Mouse (Mus musculus) lung, embryonic 16.5 days (tissue): ENCODE measurements around the gene Ttf1. TPM values are rescaled to one million over a fixed set of nuclear protein-coding genes. Genes with fewer than 3 reads are reported as not detected.
A peak's percentile ranks its signal among the peaks of the same experiment; 100 is the strongest.

ENCODE experiments used
- ATAC-seq: fragments of 200-750 bp; cut with Nextera tagmentation; 2 replicates; pipeline ENCODE4 v1.8.0; 2017; ENCODE audit warnings: low read depth, mild to moderate bottlenecking, moderate library complexity
- H3K27ac ChIP-seq: fragments of 300-500 bp; sonication (generic); 2 replicates; pipeline ENCODE4 v1.5.1; 2014; ENCODE audit warnings: mild to moderate bottlenecking, control low read depth, low read length
- H3K27me3 ChIP-seq: fragments of 300-500 bp; sonication (generic); 2 replicates; pipeline ENCODE4 v1.6.1; 2014; ENCODE audit warnings: low read depth, low read length, mixed read lengths; ENCODE audit not compliant: control insufficient read depth, insufficient read depth
- H3K36me3 ChIP-seq: fragments of 300-500 bp; sonication (generic); 2 replicates; pipeline ENCODE4 v1.6.1; 2014; ENCODE audit warnings: low read length; ENCODE audit not compliant: control insufficient read depth, insufficient read depth
- H3K4me1 ChIP-seq: fragments of 300-500 bp; sonication (generic); replicated peaks from 2 replicates; pipeline ENCODE4 v1.6.1; 2014; ENCODE audit warnings: low read length, mixed read lengths; ENCODE audit not compliant: control insufficient read depth, insufficient read depth
- H3K4me2 ChIP-seq: fragments of 300-500 bp; sonication (generic); 2 replicates; pipeline ENCODE4 v1.6.1; 2014; ENCODE audit warnings: low read depth, low read length, control low read depth
- H3K4me3 ChIP-seq: fragments of 300-500 bp; sonication (generic); 2 replicates; pipeline ENCODE4 v1.5.1; 2014; ENCODE audit warnings: mild to moderate bottlenecking, low read length, control low read depth
- H3K9ac ChIP-seq: fragments of 300-500 bp; sonication (generic); 2 replicates; pipeline ENCODE4 v1.6.1; 2014; ENCODE audit warnings: low read length, control low read depth
- H3K9me3 ChIP-seq: fragments of 300-500 bp; sonication (generic); 2 replicates; pipeline ENCODE4 v1.6.1; 2016; ENCODE audit warnings: low read length; ENCODE audit not compliant: control insufficient read depth
- WGBS: fragments of 180-500 bp; shearing (Covaris S2); extraction: QIAGEN DNeasy Blood & Tissue Kit; methylation state at CpG from one replicate; pipeline ENCODE4 v1.1.7; 2014; 5-methylcytosine and 5-hydroxymethylcytosine counted together
- polyA plus RNA-seq: library from polyadenylated mRNA; unstranded; fragments of >200 nt; fragmentation: Nextera tagmentation; extraction: Ambion mirVana; gene quantifications from 2 replicates; pipeline ENCODE4 v1.2.1, GENCODE M21; 2015

Ttf1 gene
- polyA plus RNA-seq, 1 experiment from 2014 or later = 12.2 TPM

- no peak overlapping the region for H3K4me2 ChIP-seq
- H3K36me3 ChIP-seq = no peaks in the 10 kb centered on the region
- H3K27ac ChIP-seq = no peak overlapping the region
- no peak overlapping the region for H3K9ac ChIP-seq
- H3K9me3 ChIP-seq = no peaks in the 10 kb centered on the region
- H3K27me3 ChIP-seq = no peaks in the 10 kb centered on the region; the same call in 1 of the 2 replicates
- ATAC-seq = no peak
- H3K4me3 ChIP-seq = no peak overlapping the region
- WGBS = 20% methylated on average over 4 of the region's 4 CpGs
- H3K4me1 ChIP-seq = peaks cover 8% of the 10 kb centered on the region
These were observed 7.1 kb upstream of the Ttf1 start for GRCm38 (mm10) chr2:29052943-29053454.

GRCm38 (mm10) chr2:29053802-29054544 lies 6.1 kb upstream of the Ttf1 start:
- H3K4me2 ChIP-seq = peak overlapping the region; percentile 98
- peak; percentile 37; the same call in 1 of the 2 replicates for ATAC-seq
- WGBS = 2% methylated on average over 20 of the region's 20 CpGs
- H3K27me3 ChIP-seq = no peaks in the 10 kb centered on the region; the same call in 1 of the 2 replicates
- peak overlapping the region; percentile 79 for H3K9ac ChIP-seq
- peak overlapping the region; percentile 59 for H3K4me3 ChIP-seq
- no peaks in the 10 kb centered on the region for H3K36me3 ChIP-seq
- peaks cover 8% of the 10 kb centered on the region for H3K4me1 ChIP-seq
- H3K27ac ChIP-seq = no peak overlapping the region
- H3K9me3 ChIP-seq = no peaks in the 10 kb centered on the region

- peak overlapping the region; percentile 79 for H3K9ac ChIP-seq
- 2% methylated on average over 30 of the region's 30 CpGs for WGBS
- no peaks in the 10 kb centered on the region for H3K36me3 ChIP-seq
- H3K27me3 ChIP-seq = no peaks in the 10 kb centered on the region; the same call in 1 of the 2 replicates
- peak; percentile 49 for ATAC-seq
- peak overlapping the region; percentile 98 for H3K4me2 ChIP-seq
- H3K9me3 ChIP-seq = no peaks in the 10 kb centered on the region
- peak overlapping the region; percentile 59 for H3K4me3 ChIP-seq
- H3K27ac ChIP-seq = no peak overlapping the region
- peaks cover 8% of the 10 kb centered on the region for H3K4me1 ChIP-seq
These were observed 5.5 kb upstream of the Ttf1 start for GRCm38 (mm10) chr2:29054545-29054935.

- peak within 1 kb of the TSS; percentile 79 for H3K9ac ChIP-seq
- H3K4me1 ChIP-seq = peaks cover 8% of the 10 kb centered on the region
- peak within 1 kb of the TSS; percentile 98 for H3K4me2 ChIP-seq
- ATAC-seq = peak; percentile 79
- peak within 1 kb of the TSS; percentile 59 for H3K4me3 ChIP-seq
- H3K36me3 ChIP-seq = no peaks in the 10 kb centered on the region
- WGBS = 0% methylated on average over 25 of the region's 25 CpGs
- H3K27me3 ChIP-seq = no peaks in the 10 kb centered on the region; the same call in 1 of the 2 replicates
- peak within 1 kb of the TSS; percentile 55; the same call in 1 of the 2 replicates for H3K27ac ChIP-seq
- no peaks in the 10 kb centered on the region for H3K9me3 ChIP-seq
These were observed 5.1 kb upstream of the Ttf1 start, which contains the start of gene Cfap77 for GRCm38 (mm10) chr2:29054991-29055390. Gene Cfap77, minus strand, starts transcription at chr2:29055066.

GRCm38 (mm10) chr2:29065796-29066195 lies 5.7 kb downstream of the Ttf1 start:
- Histone ChIP-seq H3K27ac (no peak overlapping the region), H3K9me3 (no peaks in the 10 kb centered on the region), H3K4me1 (peaks cover 7% of the 10 kb centered on the region), H3K36me3 (peaks cover 13% of the 10 kb centered on the region), H3K4me2 (no peak overlapping the region), H3K9ac (no peak overlapping the region), H3K27me3 (no peaks in the 10 kb centered on the region), H3K4me3 (no peak overlapping the region)
- ATAC-seq = no peak
- 84% methylated on average over 6 of the region's 6 CpGs for WGBS

- no peak for ATAC-seq
- 53% methylated on average over 7 of the region's 7 CpGs for WGBS
- H3K9me3 ChIP-seq = no peaks in the 10 kb centered on the region
These were observed 6.3 kb downstream of the Ttf1 start for GRCm38 (mm10) chr2:29066410-29066809.

GRCm38 (mm10) chr2:29074676-29075075 lies 14.6 kb downstream of the Ttf1 start:
- Histone ChIP-seq H3K27me3 (no peaks in the 10 kb centered on the region), H3K27ac (no peak overlapping the region), H3K9me3 (no peaks in the 10 kb centered on the region), H3K4me2 (no peak overlapping the region), H3K4me3 (no peak overlapping the region), H3K4me1 (no peaks in the 10 kb centered on the region), H3K36me3 (peaks cover 54% of the 10 kb centered on the region), H3K9ac (no peak overlapping the region)
- no peak for ATAC-seq
- 87% methylated on average over 7 of the region's 7 CpGs for WGBS

More at GRCm38 (mm10) chr2:29066410-29066809, 6.3 kb downstream of the Ttf1 start:
- Histone ChIP-seq H3K27ac (no peak overlapping the region), H3K4me3 (no peak overlapping the region), H3K4me2 (no peak overlapping the region), H3K27me3 (no peaks in the 10 kb centered on the region), H3K36me3 (peaks cover 19% of the 10 kb centered on the region), H3K9ac (no peak overlapping the region), H3K4me1 (peaks cover 1% of the 10 kb centered on the region; the same call in 1 of the 2 replicates)

- ATAC-seq = no peak
- Histone ChIP-seq H3K36me3 (peaks cover 52% of the 10 kb centered on the region), H3K27ac (no peak overlapping the region), H3K9me3 (no peaks in the 10 kb centered on the region), H3K9ac (no peak overlapping the region), H3K4me3 (no peak overlapping the region), H3K4me1 (no peaks in the 10 kb centered on the region), H3K4me2 (no peak overlapping the region), H3K27me3 (no peaks in the 10 kb centered on the region)
- WGBS = 72% methylated on average over 11 of the region's 11 CpGs
These were observed 15.4 kb downstream of the Ttf1 start for GRCm38 (mm10) chr2:29075331-29076070.

- no peaks in the 10 kb centered on the region for H3K9me3 ChIP-seq
- WGBS = 70% methylated on average over 2 of the region's 2 CpGs
- H3K27me3 ChIP-seq = no peaks in the 10 kb centered on the region
- no peak for ATAC-seq
- H3K4me2 ChIP-seq = no peak overlapping the region
- H3K4me1 ChIP-seq = no peaks in the 10 kb centered on the region
- H3K4me3 ChIP-seq = no peak overlapping the region
- H3K27ac ChIP-seq = no peak overlapping the region
- peaks cover 48% of the 10 kb centered on the region for H3K36me3 ChIP-seq
- H3K9ac ChIP-seq = no peak overlapping the region
These were observed 16.2 kb downstream of the Ttf1 start for GRCm38 (mm10) chr2:29076226-29076625.
